Mouse (Mus musculus) mouse embryonic stem cell (cell line): Measurements from ENCODE around the gene Bax.

ENCODE experiments used
- in situ Hi-C, 2 experiments: fragments of 300-500 bp; cut with MboI; formaldehyde crosslinking; loops; 1 replicate in 1 of 2; 3 replicates in 1 of 2; pipeline ENCODE4 v1.14.3; 2019 to 2020; ENCODE audit warnings: low sequenced_read_pairs in 2 of 2, low pct_unique_long_range_greater_than_20kb in 1 of 2, mixed read lengths in 1 of 2; ENCODE audit not compliant: unreplicated experiment in 1 of 2

The Bax gene

GRCm38 (mm10) chr7:45466283-45467089 lies at the start of gene Bax:
TSS of gene Bax (minus strand) at chr7:45466898.
- in situ Hi-C loops, result loop anchor here in 1 of 2 experiments (5.0 kb wide), 1 partner anchor 126 kb away; no protein-coding TSS in a partner anchor

- in situ Hi-C loops, result no loop called here
Measured at GRCm38 (mm10) chr7:45515436-45515835, 48.7 kb upstream of the Bax start.

- in situ Hi-C loops, result no loop called here
Measured at GRCm38 (mm10) chr7:45514411-45514810, 47.7 kb upstream of the Bax start.

GRCm38 (mm10) chr7:45509912-45510787 lies 43.5 kb upstream of the Bax start, which contains the start of gene Nucb1:
TSS of gene Nucb1 (minus strand) at chr7:45510406.
- in situ Hi-C loops, result no loop called here

GRCm38 (mm10) chr7:45509181-45509882 lies 42.6 kb upstream of the Bax start:
- in situ Hi-C loops, result no loop called here

- in situ Hi-C loops, result no loop called here
Measured at GRCm38 (mm10) chr7:45508561-45508960, 41.9 kb upstream of the Bax start.

- in situ Hi-C loops, result no loop called here
Measured at GRCm38 (mm10) chr7:45507583-45507982, 40.9 kb upstream of the Bax start.

GRCm38 (mm10) chr7:45498427-45498826 lies 31.7 kb upstream of the Bax start:
- in situ Hi-C loops, result no loop called here

- in situ Hi-C loops, result no loop called here
Measured at GRCm38 (mm10) chr7:45494548-45494947, 27.9 kb upstream of the Bax start.

- in situ Hi-C loops, result no loop called here
Measured at GRCm38 (mm10) chr7:45492951-45493350, 26.3 kb upstream of the Bax start.

GRCm38 (mm10) chr7:45492225-45492844 lies 25.6 kb upstream of the Bax start:
- in situ Hi-C loops, result no loop called here

- in situ Hi-C loops, result no loop called here
Measured at GRCm38 (mm10) chr7:45491264-45491663, 24.6 kb upstream of the Bax start.

GRCm38 (mm10) chr7:45490822-45491221 lies 24.1 kb upstream of the Bax start:
- in situ Hi-C loops, result no loop called here

GRCm38 (mm10) chr7:45489578-45489977 lies 22.9 kb upstream of the Bax start:
- in situ Hi-C loops, result no loop called here

- in situ Hi-C loops, result no loop called here
Measured at GRCm38 (mm10) chr7:45488293-45489204, 21.9 kb upstream of the Bax start, which contains the start of gene Dhdh. TSS of gene Dhdh (minus strand) at chr7:45488805.

GRCm38 (mm10) chr7:45487861-45488292 lies 21.2 kb upstream of the Bax start:
- in situ Hi-C loops, result no loop called here

GRCm38 (mm10) chr7:45486761-45487415 lies 20.2 kb upstream of the Bax start, which contains the start of gene Gm45808:
TSS of gene Gm45808 (minus strand) at chr7:45486811.
- in situ Hi-C loops, result no loop called here
